Mouse (Mus musculus) layer of hippocampus, postnatal 10 days (tissue): ENCODE measurements around the gene Jak1. TPM values are rescaled to one million over a fixed set of nuclear protein-coding genes. Genes with fewer than 3 reads are reported as not detected.
A peak's percentile ranks its signal among the peaks of the same experiment; 100 is the strongest.

Experiments
- DNase-seq, 2 experiments: peaks; one replicate each; pipeline ENCODE4 v3.0.0; 2021; ENCODE audit warnings: low spot score in 2 of 2
- total RNA-seq, 2 experiments: library from RNA; stranded (reverse); gene quantifications; 2 replicates each; pipeline ENCODE4 v1.2.3; 2021

The Jak1 gene
- total RNA-seq, 2 experiments from 2014 or later: 110 TPM

GRCm38 (mm10) chr4:101239313-101240162, 25.5 kb downstream of the Jak1 start:
- no peak for DNase-seq

GRCm38 (mm10) chr4:101238589-101238988, 26.5 kb downstream of the Jak1 start:
- no peak for DNase-seq

GRCm38 (mm10) chr4:101236797-101237196, 28.3 kb downstream of the Jak1 start:
- no peak for DNase-seq

GRCm38 (mm10) chr4:101235964-101236363, 29.1 kb downstream of the Jak1 start:
- no peak for DNase-seq

GRCm38 (mm10) chr4:101234753-101235152, 30.3 kb downstream of the Jak1 start:
- DNase-seq: no peak

- peak; percentile 38 to 58 for DNase-seq
Measured at GRCm38 (mm10) chr4:101234332-101234731, 30.8 kb downstream of the Jak1 start.

- no peak for DNase-seq
Measured at GRCm38 (mm10) chr4:101230621-101231020, 34.5 kb downstream of the Jak1 start.

GRCm38 (mm10) chr4:101227398-101227797, 37.7 kb downstream of the Jak1 start:
- no peak for DNase-seq

GRCm38 (mm10) chr4:101225984-101226383, 39.1 kb downstream of the Jak1 start:
- no peak for DNase-seq

GRCm38 (mm10) chr4:101220946-101221345, 44.1 kb downstream of the Jak1 start:
- no peak for DNase-seq

- DNase-seq: no peak
Measured at GRCm38 (mm10) chr4:101219839-101220238, 45.2 kb downstream of the Jak1 start.

- DNase-seq: no peak
Measured at GRCm38 (mm10) chr4:101217026-101217540, 48.0 kb downstream of the Jak1 start.

- no peak for DNase-seq
Measured at GRCm38 (mm10) chr4:101216286-101216685, 48.8 kb downstream of the Jak1 start.

- DNase-seq: no peak
Measured at GRCm38 (mm10) chr4:101213477-101213876, 51.6 kb downstream of the Jak1 start.

- no peak for DNase-seq
Measured at GRCm38 (mm10) chr4:101207492-101207891, 57.6 kb downstream of the Jak1 start.

GRCm38 (mm10) chr4:101203518-101203917, 61.6 kb downstream of the Jak1 start:
- DNase-seq: no peak

GRCm38 (mm10) chr4:101202626-101203025, 62.5 kb downstream of the Jak1 start:
- DNase-seq: no peak

- no peak for DNase-seq
Measured at GRCm38 (mm10) chr4:101199433-101200081, 65.5 kb downstream of the Jak1 start.

GRCm38 (mm10) chr4:101198333-101198732, 66.7 kb downstream of the Jak1 start:
- DNase-seq: peak; percentile 53 to 55

GRCm38 (mm10) chr4:101197421-101198170, 67.5 kb downstream of the Jak1 start:
- no peak for DNase-seq

- no peak for DNase-seq
Measured at GRCm38 (mm10) chr4:101196407-101196806, 68.7 kb downstream of the Jak1 start.

GRCm38 (mm10) chr4:101194170-101194569, 70.9 kb downstream of the Jak1 start:
- DNase-seq: no peak
